Mouse (Mus musculus) macrophage (primary cell): ENCODE measurements around the gene Cpa1. TPM values are rescaled to one million over a fixed set of nuclear protein-coding genes. Genes with fewer than 3 reads are reported as not detected.

ENCODE experiments used
- H3K27ac ChIP-seq: fragments of 350-480 bp; formaldehyde crosslinking; 2 replicates; pipeline ENCODE4 v1.9.0; 2021
- H3K36me3 ChIP-seq: fragments of 350-480 bp; formaldehyde crosslinking; 2 replicates; pipeline ENCODE4 v1.9.0; 2021; ENCODE audit errors: inconsistent target
- H3K4me3 ChIP-seq: fragments of 350-480 bp; formaldehyde crosslinking; 2 replicates; pipeline ENCODE4 v1.9.0; 2021; ENCODE audit errors: inconsistent target
- H3K79me2 ChIP-seq: fragments of 350-480 bp; formaldehyde crosslinking; 2 replicates; pipeline ENCODE4 v1.9.0; 2021; ENCODE audit errors: inconsistent target
- WGBS: methylation state at CpG from one replicate; pipeline ENCODE4 v1.1.7; 2026; ENCODE audit warnings: inconsistent platforms; ENCODE audit not compliant: missing documents; 5-methylcytosine and 5-hydroxymethylcytosine counted together
- polyA plus RNA-seq: library from polyadenylated mRNA; stranded (reverse); fragments of 250-400 nt; gene quantifications from 3 replicates; pipeline ENCODE4 v1.2.4, GENCODE M21; 2018; ENCODE audit warnings: inconsistent platforms

Gene Cpa1
- polyA plus RNA-seq, 1 experiment from 2014 or later = not detected

- Histone ChIP-seq H3K4me3 (no peak overlapping the region), H3K36me3 (no peaks in the 10 kb centered on the region), H3K79me2 (no peaks in the 10 kb centered on the region), H3K27ac (no peak overlapping the region)
- 85% methylated on average over 3 of the region's 3 CpGs for WGBS
These were observed 5.4 kb downstream of the Cpa1 start for GRCm38 (mm10) chr6:30644462-30644861.

- Histone ChIP-seq H3K79me2 (no peaks in the 10 kb centered on the region), H3K4me3 (no peak overlapping the region), H3K36me3 (no peaks in the 10 kb centered on the region), H3K27ac (no peak overlapping the region)
- 94% methylated on average over 6 of the region's 6 CpGs for WGBS
These were observed 6.4 kb downstream of the Cpa1 start for GRCm38 (mm10) chr6:30645379-30645778.

GRCm38 (mm10) chr6:30649651-30650296 is 10.8 kb downstream of the Cpa1 start:
- H3K27ac ChIP-seq = no peak overlapping the region
- no peak overlapping the region for H3K4me3 ChIP-seq
- no peaks in the 10 kb centered on the region for H3K36me3 ChIP-seq
- 91% methylated on average over 11 of the region's 11 CpGs for whole genome bisulfite sequencing
- H3K79me2 ChIP-seq = no peaks in the 10 kb centered on the region

- no peaks in the 10 kb centered on the region for H3K36me3 ChIP-seq
- 88% methylated on average over 8 of the region's 9 CpGs for WGBS
- no peak overlapping the region for H3K27ac ChIP-seq
- no peaks in the 10 kb centered on the region for H3K79me2 ChIP-seq
- no peak overlapping the region for H3K4me3 ChIP-seq
These were observed 13.6 kb downstream of the Cpa1 start for GRCm38 (mm10) chr6:30652425-30653188.

GRCm38 (mm10) chr6:30653518-30653917 is 14.5 kb downstream of the Cpa1 start:
- Histone ChIP-seq H3K4me3 (no peak overlapping the region), H3K79me2 (no peaks in the 10 kb centered on the region), H3K36me3 (no peaks in the 10 kb centered on the region), H3K27ac (no peak overlapping the region)
- 90% methylated on average over 6 of the region's 6 CpGs for WGBS

GRCm38 (mm10) chr6:30654402-30654859 is 15.4 kb downstream of the Cpa1 start:
- no peaks in the 10 kb centered on the region for H3K36me3 ChIP-seq
- no peaks in the 10 kb centered on the region for H3K79me2 ChIP-seq
- no peak overlapping the region for H3K4me3 ChIP-seq
- no peak overlapping the region for H3K27ac ChIP-seq
- 92% methylated on average over 6 of the region's 6 CpGs for WGBS

GRCm38 (mm10) chr6:30654932-30655331 is 15.9 kb downstream of the Cpa1 start:
- Histone ChIP-seq H3K36me3 (no peaks in the 10 kb centered on the region), H3K4me3 (no peak overlapping the region), H3K27ac (no peak overlapping the region), H3K79me2 (no peaks in the 10 kb centered on the region)
- 98% methylated on average over 3 of the region's 3 CpGs for WGBS

- no peaks in the 10 kb centered on the region for H3K79me2 ChIP-seq
- 89% methylated on average over 12 of the region's 12 CpGs for WGBS
- no peaks in the 10 kb centered on the region for H3K36me3 ChIP-seq
These were observed 18.3 kb downstream of the Cpa1 start for GRCm38 (mm10) chr6:30657279-30657678.

GRCm38 (mm10) chr6:30658619-30659018 is 19.6 kb downstream of the Cpa1 start:
- WGBS = 81% methylated on average over 9 of the region's 9 CpGs
- H3K79me2 ChIP-seq = no peaks in the 10 kb centered on the region
- H3K4me3 ChIP-seq = no peak overlapping the region
- no peaks in the 10 kb centered on the region for H3K36me3 ChIP-seq
- no peak overlapping the region for H3K27ac ChIP-seq

More at GRCm38 (mm10) chr6:30657279-30657678, 18.3 kb downstream of the Cpa1 start:
- Histone ChIP-seq H3K4me3 (no peak overlapping the region), H3K27ac (no peak overlapping the region)

GRCm38 (mm10) chr6:30664776-30665175 is 25.8 kb downstream of the Cpa1 start:
- no peak overlapping the region for H3K27ac ChIP-seq

GRCm38 (mm10) chr6:30665296-30665695 is 26.3 kb downstream of the Cpa1 start:
- H3K27ac ChIP-seq = no peak overlapping the region
- H3K79me2 ChIP-seq = no peaks in the 10 kb centered on the region
- 96% methylated on average over 4 of the region's 4 CpGs for WGBS
- H3K4me3 ChIP-seq = no peak overlapping the region
- H3K36me3 ChIP-seq = no peaks in the 10 kb centered on the region

More at GRCm38 (mm10) chr6:30664776-30665175, 25.8 kb downstream of the Cpa1 start:
- Histone ChIP-seq H3K4me3 (no peak overlapping the region), H3K36me3 (no peaks in the 10 kb centered on the region), H3K79me2 (no peaks in the 10 kb centered on the region)
- WGBS = 93% methylated on average over 6 of the region's 6 CpGs

GRCm38 (mm10) chr6:30666043-30666442 is 27.0 kb downstream of the Cpa1 start:
- WGBS = 95% methylated on average over 6 of the region's 6 CpGs
- no peaks in the 10 kb centered on the region for H3K79me2 ChIP-seq
- H3K4me3 ChIP-seq = no peak overlapping the region
- H3K27ac ChIP-seq = no peak overlapping the region
- H3K36me3 ChIP-seq = no peaks in the 10 kb centered on the region

- no peak overlapping the region for H3K4me3 ChIP-seq
- H3K79me2 ChIP-seq = no peaks in the 10 kb centered on the region
- no peaks in the 10 kb centered on the region for H3K36me3 ChIP-seq
- 92% methylated on average over 5 of the region's 5 CpGs for WGBS
- H3K27ac ChIP-seq = no peak overlapping the region
These were observed 28.6 kb downstream of the Cpa1 start for GRCm38 (mm10) chr6:30667585-30667984.

GRCm38 (mm10) chr6:30671696-30672095 is 32.7 kb downstream of the Cpa1 start:
- no peak overlapping the region for H3K27ac ChIP-seq
- H3K4me3 ChIP-seq = no peak overlapping the region
- 53% methylated on average over 5 of the region's 5 CpGs for WGBS

More at GRCm38 (mm10) chr6:30671696-30672095, 32.7 kb downstream of the Cpa1 start:
- Histone ChIP-seq H3K79me2 (no peaks in the 10 kb centered on the region), H3K36me3 (no peaks in the 10 kb centered on the region)
